Mouse (Mus musculus) neutrophil, adult 5-6 weeks (primary cell): Measurements from ENCODE around the gene Sntg2. TPM values are rescaled to one million over a fixed set of nuclear protein-coding genes. Genes with fewer than 3 reads are reported as not detected.

ENCODE experiments used
- ATAC-seq: fragments of 151-379, 151-347 bp; 2 replicates; pipeline ENCODE4 v1.8.0; 2017; ENCODE audit warnings: mild to moderate bottlenecking, moderate TSS enrichment; ENCODE audit not compliant: insufficient number of reproducible peaks, poor library complexity, low FRiP score, severe bottlenecking; ENCODE audit errors: extremely low read depth
- total RNA-seq: library from RNA; stranded (forward); fragments of 200-1000 nt; gene quantifications from 2 replicates; pipeline ENCODE4 v1.2.3, GENCODE M21; 2017

Sntg2 gene
- total RNA-seq, 1 experiment from 2014 or later, result not detected

- ATAC-seq, result no peak
Observed at GRCm38 (mm10) chr12:30216762-30217441, 156.3 kb downstream of the Sntg2 start.

GRCm38 (mm10) chr12:30214761-30215160 is 158.4 kb downstream of the Sntg2 start:
- ATAC-seq, result no peak

- no peak for ATAC-seq
Observed at GRCm38 (mm10) chr12:30210388-30210787, 162.8 kb downstream of the Sntg2 start.

GRCm38 (mm10) chr12:30208527-30208926 is 164.6 kb downstream of the Sntg2 start:
- ATAC-seq, result no peak

- no peak for ATAC-seq
Observed at GRCm38 (mm10) chr12:30208087-30208486, 165.1 kb downstream of the Sntg2 start.

- ATAC-seq, result no peak
Observed at GRCm38 (mm10) chr12:30204457-30204856, 168.7 kb downstream of the Sntg2 start.

GRCm38 (mm10) chr12:30202763-30203162 is 170.4 kb downstream of the Sntg2 start:
- no peak for ATAC-seq

- ATAC-seq, result no peak
Observed at GRCm38 (mm10) chr12:30201031-30201430, 172.1 kb downstream of the Sntg2 start.

- no peak for ATAC-seq
Observed at GRCm38 (mm10) chr12:30200621-30201020, 172.6 kb downstream of the Sntg2 start.

GRCm38 (mm10) chr12:30199735-30200134 is 173.4 kb downstream of the Sntg2 start:
- no peak for ATAC-seq

- no peak for ATAC-seq
Observed at GRCm38 (mm10) chr12:30198250-30198649, 174.9 kb downstream of the Sntg2 start.

GRCm38 (mm10) chr12:30181721-30182120 is 191.5 kb downstream of the Sntg2 start:
- ATAC-seq, result no peak

GRCm38 (mm10) chr12:30179623-30180022 is 193.6 kb downstream of the Sntg2 start:
- ATAC-seq, result no peak

- no peak for ATAC-seq
Observed at GRCm38 (mm10) chr12:30177966-30178365, 195.2 kb downstream of the Sntg2 start.

- no peak for ATAC-seq
Observed at GRCm38 (mm10) chr12:30177529-30177928, 195.6 kb downstream of the Sntg2 start.

- no peak for ATAC-seq
Observed at GRCm38 (mm10) chr12:30168491-30168890, 204.7 kb downstream of the Sntg2 start.

- no peak for ATAC-seq
Observed at GRCm38 (mm10) chr12:30164538-30164937, 208.6 kb downstream of the Sntg2 start.

- ATAC-seq, result no peak
Observed at GRCm38 (mm10) chr12:30164005-30164404, 209.2 kb downstream of the Sntg2 start.

GRCm38 (mm10) chr12:30161731-30162406 is 211.3 kb downstream of the Sntg2 start:
- ATAC-seq, result no peak

- ATAC-seq, result no peak
Observed at GRCm38 (mm10) chr12:30160475-30160874, 212.7 kb downstream of the Sntg2 start.

- ATAC-seq, result no peak
Observed at GRCm38 (mm10) chr12:30159788-30160187, 213.4 kb downstream of the Sntg2 start.
